Mouse (Mus musculus): ENCODE measurements around the gene Pfdn6.
"Not testable (repeated sequence)": the region's sequence is repeated elsewhere in the genome, so short reads cannot be mapped to it uniquely, and the experiment has no call there.

GRCm38 (mm10) chr17:33981192-33981909 lies 41.2 kb upstream of the Pfdn6 start:
- TF ChIP-seq CTCF (IDR thresholded peaks at IDR 0.05; ENCODE audit: extremely low read depth, insufficient read length, insufficient replicate concordance, low read depth, low read length) = 0 out of 2 replicates have a peak, but pooled peaks have one; percentile 28
- TF ChIP-seq POLR2A (IDR thresholded peaks at IDR 0.05; ENCODE audit: low read depth, low read length) = not testable (repeated sequence)

All from small intestine, adult 2 months (tissue).